Mouse (Mus musculus) 3134 (cell line): Measurements from ENCODE around the gene Tek.
"Not testable (repeated sequence)": the region's sequence is repeated elsewhere in the genome, so short reads cannot be mapped to it uniquely, and the experiment has no call there.

Experiments used
- DNase-seq: peaks from one replicate; pipeline ENCODE4 v3.0.0-alpha.2; 2011; ENCODE audit warnings: low spot score; ENCODE audit not compliant: insufficient read length; ENCODE audit errors: extremely low read depth

Gene Tek

DNA sequence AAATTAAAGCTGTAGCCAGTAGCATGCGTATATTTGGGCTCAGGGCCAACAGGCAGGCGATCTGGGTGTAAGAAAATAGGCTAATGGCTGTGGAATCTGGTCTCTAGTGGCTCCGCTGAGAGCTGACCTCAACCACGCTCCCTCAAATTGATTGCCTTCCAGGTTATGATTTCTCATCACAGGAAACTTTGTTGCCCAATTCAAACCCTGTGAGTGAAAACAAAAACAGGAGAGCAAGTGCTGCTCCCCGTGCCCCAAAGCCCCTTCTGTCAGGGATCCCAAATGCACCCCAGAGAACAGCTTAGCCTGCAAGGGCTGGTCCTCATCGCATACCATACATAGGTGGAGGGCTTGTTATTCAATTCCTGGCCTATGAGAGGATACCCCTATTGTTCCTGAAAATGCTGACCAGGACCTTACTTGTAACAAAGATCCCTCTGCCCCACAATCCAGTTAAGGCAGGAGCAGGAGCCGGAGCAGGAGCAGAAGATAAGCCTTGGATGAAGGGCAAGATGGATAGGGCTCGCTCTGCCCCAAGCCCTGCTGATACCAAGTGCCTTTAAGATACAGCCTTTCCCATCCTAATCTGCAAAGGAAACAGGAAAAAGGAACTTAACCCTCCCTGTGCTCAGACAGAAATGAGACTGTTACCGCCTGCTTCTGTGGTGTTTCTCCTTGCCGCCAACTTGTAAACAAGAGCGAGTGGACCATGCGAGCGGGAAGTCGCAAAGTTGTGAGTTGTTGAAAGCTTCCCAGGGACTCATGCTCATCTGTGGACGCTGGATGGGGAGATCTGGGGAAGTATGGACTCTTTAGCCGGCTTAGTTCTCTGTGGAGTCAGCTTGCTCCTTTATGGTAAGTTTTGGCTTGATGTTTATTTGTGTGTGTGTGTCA is at the start of gene Tek:
Gene Tek (plus strand): TSS at position 452 of the 894 bp plus-strand sequence.
- no peak for DNase-seq

GRCm38 (mm10) chr4:94689804-94690203 is 49.3 kb upstream of the Tek start:
- DNase-seq = not testable (repeated sequence)

DNA sequence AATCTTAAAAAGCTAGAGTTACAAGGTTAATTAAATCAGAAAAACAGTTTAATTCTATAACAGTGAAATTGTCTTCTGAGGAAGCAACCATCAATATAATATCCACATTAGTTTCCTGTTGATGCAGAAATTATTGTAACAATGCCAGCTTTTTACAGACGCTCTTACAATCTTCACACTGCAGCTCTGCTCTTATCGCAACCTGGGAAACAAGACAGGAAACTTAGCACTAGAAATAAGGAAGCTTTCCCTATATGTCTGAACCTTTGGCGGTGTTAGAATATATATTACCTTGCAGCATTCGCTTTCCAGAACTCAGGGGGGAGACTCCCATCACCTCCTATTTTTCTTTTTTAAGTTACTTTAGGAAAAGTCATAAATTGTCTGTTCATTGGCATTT is 48.0 kb upstream of the Tek start:
- no peak for DNase-seq

DNA sequence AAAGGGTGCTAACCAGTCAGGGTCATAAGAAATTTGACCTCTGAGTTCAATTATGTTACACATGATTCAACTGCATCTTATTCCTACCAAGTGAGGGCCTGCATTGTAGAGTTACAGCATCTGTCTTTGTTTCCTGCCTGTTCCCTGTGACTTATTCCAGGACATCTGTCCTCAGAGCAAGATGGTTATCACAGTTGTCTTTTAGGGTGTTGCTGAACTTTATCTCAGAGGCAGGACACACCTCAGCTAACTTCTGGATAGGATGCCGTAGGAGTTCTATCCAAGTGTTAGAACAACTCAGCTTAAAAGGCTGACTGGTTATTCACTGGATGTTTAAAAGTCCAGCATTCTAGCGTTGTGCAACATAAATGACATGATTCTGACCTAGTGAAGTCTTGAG is 46.9 kb upstream of the Tek start:
- DNase-seq = no peak

GRCm38 (mm10) chr4:94696368-94696767 is 42.7 kb upstream of the Tek start:
- no peak for DNase-seq

GRCm38 (mm10) chr4:94711002-94711401 is 28.1 kb upstream of the Tek start:
- no peak for DNase-seq

DNA sequence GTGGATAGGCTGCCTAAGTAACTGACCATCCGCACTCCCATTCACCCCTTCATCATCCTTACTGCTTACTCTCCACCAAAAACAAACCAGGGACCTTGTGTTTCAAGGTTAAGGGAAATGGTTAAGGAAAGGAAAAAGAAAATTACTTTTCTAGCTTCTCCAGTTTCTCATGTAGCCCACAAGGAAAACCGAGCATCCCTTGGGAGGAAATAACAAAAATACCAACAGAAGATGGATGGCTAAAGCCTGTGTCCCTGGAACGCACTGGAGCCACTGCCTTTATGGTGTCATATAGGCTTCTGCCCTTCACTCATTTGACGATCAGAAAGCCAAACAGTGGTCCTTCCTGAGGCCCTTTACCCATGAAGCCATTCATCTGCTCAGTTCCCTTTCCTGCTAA is 27.7 kb upstream of the Tek start:
- no peak for DNase-seq

DNA sequence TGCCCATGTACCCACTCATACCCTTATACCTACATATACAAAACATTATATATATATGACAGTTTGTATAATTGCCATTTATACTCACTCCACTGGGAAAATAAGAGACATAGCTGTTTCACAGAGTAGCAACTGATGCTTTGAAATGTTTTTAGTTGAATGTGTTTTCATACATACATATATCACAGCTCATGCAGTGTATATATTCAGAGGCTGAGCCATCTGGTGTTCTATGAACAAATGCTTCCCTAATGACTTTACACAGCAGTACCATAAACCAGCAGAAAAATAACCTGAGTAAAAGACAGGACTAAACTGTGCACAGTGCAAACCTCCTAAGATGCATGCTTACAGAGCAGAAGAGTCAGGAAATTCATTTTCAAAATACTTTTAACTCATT is 25.3 kb upstream of the Tek start:
- no peak for DNase-seq

DNA sequence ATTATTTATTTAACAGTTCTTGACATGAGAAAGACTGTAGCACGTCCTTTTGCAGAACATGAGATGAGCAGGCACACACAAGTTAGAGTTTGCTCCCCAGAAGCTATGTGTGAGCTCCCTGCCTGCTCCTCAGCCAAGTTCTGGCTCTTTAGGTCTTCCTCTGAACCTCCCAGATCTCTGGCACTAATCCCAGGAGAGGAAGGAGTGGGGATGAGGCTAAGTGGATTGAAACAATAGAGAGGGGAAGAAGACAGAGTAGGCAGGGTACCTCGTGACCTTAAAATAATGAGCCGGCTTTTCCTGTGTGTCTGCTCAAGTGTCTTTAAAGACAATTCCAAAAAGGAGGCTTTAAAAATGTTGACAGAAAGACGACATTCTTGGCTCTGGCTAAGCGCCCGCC is 23.9 kb upstream of the Tek start:
- DNase-seq = no peak

DNA sequence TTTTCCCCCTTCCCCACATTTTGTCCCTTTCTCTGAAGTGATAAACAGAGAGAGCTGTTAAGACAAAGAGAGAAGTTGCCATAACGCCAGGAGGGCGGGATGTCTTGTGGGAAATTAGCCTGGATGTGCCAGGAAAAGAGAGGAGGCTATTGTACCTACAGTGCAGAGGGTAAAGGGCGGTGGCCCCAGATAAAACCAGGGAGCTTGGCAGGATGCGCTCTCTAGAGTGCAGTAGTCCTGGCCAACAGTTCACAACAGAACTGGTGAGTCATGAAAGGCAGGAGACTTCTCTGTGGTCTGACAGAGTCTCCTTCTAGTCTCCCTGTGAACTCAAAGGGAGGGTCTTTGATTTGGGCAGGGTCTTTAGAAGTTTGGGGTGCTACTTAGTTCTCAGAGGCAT is 13.3 kb upstream of the Tek start:
- DNase-seq = no peak

GRCm38 (mm10) chr4:94732721-94733120 is 6.4 kb upstream of the Tek start:
- no peak for DNase-seq

DNA sequence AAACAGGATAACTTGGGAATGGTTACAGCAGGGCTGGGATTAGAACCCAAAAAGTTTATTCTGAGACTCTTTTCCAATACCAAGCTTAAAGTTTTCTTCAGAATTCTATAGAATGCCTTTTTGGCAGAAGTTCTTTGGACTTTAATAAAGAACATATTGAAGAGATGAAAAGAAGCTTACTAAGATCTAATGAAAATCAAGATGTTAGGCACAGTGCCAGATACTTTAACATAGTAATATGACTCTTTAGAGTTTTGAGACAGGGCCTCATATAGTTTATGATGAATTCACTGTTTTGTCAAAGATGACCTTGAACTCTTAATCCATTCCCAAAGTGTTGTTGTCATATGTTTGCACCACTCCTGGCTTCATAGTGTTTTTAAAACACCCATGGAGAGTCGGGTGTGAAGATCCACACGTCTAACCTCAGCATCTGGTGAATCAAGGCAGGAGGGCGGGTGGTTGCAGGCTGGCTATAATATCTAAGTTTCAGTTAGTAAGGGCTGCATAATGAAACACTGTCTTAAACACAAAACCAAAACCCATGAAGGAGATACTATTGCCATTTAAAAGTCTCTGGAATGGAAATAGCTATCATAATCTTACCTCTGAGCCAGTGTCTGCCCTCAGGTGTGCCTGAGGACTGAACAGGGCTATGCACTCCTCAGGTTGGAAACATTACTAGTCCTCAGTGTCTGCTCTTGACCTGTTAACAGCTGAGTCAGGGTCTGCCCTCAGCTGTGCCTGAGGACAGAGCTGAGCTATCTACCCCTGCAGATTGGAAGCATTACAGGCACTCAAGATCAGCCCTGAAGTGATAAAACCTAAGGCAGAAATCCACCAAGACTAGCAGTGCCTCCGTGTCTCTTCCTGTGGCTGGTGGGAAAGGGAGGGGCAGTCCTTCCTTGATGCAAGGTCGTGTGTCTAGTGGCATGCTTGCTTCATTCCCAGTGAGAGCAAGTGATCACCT is 1.5 kb upstream of the Tek start:
- DNase-seq = no peak

DNA sequence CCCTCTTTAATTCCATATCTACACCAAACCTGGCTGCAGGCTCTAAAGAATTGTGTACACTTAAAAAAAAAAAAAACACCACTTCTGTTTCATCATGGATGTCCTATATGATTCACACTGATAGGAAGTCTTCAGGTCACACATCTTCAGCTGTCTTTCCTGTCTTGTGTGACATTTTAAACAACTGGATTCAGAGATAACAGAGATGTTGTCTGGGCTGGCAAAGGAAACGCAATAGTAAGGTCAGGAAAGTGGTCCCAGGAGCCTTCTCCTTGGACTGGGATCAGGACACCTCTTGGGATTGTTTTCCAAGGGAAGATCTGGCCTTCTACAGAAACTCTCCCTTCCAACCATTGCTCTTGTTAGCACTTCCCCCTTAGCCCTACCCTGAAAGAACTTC is 2.7 kb downstream of the Tek start:
- no peak for DNase-seq

DNA sequence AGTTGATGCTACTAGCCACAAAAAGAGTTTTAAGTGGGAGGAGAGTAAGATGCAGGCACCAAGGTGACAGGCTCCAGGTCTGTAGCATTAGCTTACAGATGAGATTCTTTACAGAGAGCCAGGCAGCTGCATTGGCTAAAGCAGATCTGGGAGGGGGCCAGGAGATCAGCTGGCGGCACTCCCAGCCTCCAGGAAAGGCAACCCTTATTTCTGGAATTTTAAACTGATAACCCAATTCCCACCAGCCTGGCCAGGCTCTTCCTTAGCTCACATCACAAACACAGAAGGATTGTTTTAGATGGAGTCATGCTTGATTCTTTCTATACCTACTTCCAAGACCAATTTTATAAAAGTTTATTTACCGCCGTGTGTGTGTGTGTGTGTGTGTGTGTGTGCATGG is 6.7 kb downstream of the Tek start:
- DNase-seq = no peak

DNA sequence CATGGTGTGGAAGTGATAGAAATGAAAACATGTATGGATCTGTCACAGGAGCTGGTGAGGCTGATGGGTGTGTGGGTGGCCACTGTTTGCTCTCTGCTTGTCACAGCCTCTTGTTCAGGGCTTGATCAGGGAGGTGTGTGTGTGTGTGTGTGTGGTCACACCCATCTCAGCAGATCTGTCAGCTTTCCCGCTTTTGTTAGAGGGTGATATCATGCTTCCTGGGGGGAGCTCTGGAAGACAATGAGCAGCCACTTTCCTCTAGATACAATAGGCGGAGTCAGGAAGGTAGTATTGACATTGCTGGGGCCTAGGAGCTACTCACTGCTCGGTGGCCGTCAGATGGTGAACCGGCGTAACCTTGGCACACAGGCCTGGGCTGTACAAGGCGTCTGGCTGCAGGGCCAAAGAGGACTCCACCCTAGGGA is 7.3 kb downstream of the Tek start:
- DNase-seq = no peak

DNA sequence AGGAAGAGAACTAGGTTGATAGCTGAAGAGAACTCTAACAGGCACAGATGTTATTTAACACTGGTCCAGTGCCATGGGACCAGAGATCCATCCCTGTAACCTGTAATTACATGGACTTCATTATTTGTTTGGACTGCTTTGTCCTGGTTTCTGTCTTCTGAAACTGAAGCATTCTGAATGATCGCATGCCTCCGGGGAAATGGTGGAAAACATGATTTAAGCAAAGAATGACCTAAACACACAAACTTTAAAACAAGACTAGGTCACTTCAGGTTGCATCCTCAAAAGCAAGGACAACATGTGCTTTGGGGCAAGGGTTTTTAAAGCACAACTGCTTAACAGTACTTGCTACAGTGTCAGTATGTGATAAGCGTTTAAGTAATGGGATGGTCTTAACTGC is 8.2 kb downstream of the Tek start:
- DNase-seq = no peak

- peak; percentile 35 for DNase-seq
Observed at GRCm38 (mm10) chr4:94752512-94752911, 13.4 kb downstream of the Tek start.

- DNase-seq = no peak
Observed at GRCm38 (mm10) chr4:94765217-94765616, 26.1 kb downstream of the Tek start.

- no peak for DNase-seq
Observed at GRCm38 (mm10) chr4:94766176-94766575, 27.1 kb downstream of the Tek start.

- DNase-seq = no peak
Observed at GRCm38 (mm10) chr4:94768624-94769023, 29.5 kb downstream of the Tek start.

GRCm38 (mm10) chr4:94781043-94781442 is 42.0 kb downstream of the Tek start:
- no peak for DNase-seq

DNA sequence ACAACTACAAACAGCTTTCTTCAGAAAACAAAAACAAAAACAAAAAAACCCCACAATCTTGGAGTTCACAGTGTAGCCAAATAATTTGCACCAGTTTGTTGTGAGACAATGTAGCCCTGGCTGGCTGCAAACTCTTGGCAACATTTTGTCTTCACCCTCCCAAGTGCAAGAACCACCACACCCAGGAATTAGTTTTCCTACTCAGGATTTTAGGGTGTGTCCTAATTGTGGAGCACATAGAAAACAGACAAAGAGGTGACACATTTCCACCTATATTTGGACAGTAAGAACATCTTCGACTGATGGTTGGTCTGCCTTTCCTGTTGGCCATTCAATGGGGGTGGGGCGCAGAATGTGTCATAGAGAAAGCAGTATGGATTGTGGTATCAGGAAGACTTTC is 46.8 kb downstream of the Tek start:
- DNase-seq = no peak
